Mouse (Mus musculus): ENCODE results near the gene Cldn4. TPM values are rescaled to one million over a fixed set of nuclear protein-coding genes. Genes with fewer than 3 reads are reported as not detected.

Cldn4 gene
- total and polyA plus RNA-seq, 3 experiments: 0.17 to 0.51 TPM; not detected in 1

DNA sequence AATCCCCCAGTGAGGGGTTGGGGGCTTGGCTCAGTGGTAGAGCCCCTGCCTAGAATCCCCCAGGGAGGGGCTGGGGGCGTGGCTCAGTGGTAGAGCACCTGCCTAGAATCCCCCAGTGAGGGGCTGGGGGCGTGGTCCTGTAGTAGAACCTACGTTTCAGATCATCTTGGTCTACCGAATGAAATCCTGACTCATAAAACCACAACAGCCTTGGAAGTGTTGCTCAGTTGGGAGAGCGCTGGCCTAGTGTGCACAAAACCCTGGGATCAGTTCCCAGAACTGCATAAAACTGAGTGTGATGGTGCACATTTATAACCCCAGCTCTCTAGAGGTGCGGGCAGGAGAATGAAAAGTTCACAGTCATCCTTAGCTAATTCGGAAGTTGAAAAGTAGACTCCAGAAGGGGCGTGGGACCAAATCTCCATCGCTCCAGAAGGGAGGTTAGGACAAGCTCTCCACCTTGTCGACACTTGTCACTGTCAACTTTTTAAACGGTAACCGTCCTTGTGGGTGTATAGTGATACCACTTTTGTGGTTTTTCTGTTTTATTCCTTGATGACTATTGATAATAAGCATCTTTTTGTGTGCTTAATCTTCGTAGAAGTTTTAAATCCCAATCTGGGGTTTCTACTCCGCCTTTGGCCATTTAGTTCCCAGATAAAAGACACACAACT, 30.0 kb upstream of the Cldn4 start:
- Histone ChIP-seq H3K4me1 (ENCODE audit: control insufficient read depth in 1 of 2, insufficient read depth in 2 of 2) (no peaks in the 10 kb centered on the region), H3K27ac (ENCODE audit: insufficient read depth, low read depth) (no peak overlapping the region), H3K4me3 (replicated peaks in 1 of 3; ENCODE audit: low read depth in 2 of 3, low read length in 2 of 3, poor library complexity in 1 of 3) (no peak overlapping the region), H3K9me3 (replicated peaks; ENCODE audit: low read length) (no peaks in the 10 kb centered on the region), H3K9ac (ENCODE audit: insufficient read depth, low read depth) (no peak overlapping the region), H3K36me3 (replicated peaks in 1 of 2; ENCODE audit: control insufficient read depth in 1 of 2, insufficient read depth in 1 of 2, low read length in 1 of 2) (no peaks in the 10 kb centered on the region), H3K27me3 (replicated peaks) (peaks cover 52% of the 10 kb centered on the region), H3K4me2 (ENCODE audit: insufficient read depth, low read depth, poor library complexity, severe bottlenecking) (no peak overlapping the region), H3K79me2 (replicated peaks; ENCODE audit: control insufficient read depth, extremely low read depth, insufficient read depth, poor library complexity, severe bottlenecking) (no peaks in the 10 kb centered on the region)
- DNase-seq (ENCODE audit: extremely low read depth): no peak
- in situ Hi-C loops (cut with MboI; ENCODE audit: low pct_ligation_motif_present, low pct_unique_long_range_greater_than_20kb, low sequenced_read_pairs) (no loop called here), dilution Hi-C loops (cut with MboI; ENCODE audit: extremely low pct_ligation_motif_present, extremely low pct_unique_long_range_greater_than_20kb, low sequenced_read_pairs) (no loop called here)
- no peak for TF ChIP-seq POLR2A (IDR thresholded peaks at IDR 0.05; ENCODE audit: low read depth, low read length)
- TF ChIP-seq USF1 (IDR thresholded peaks at IDR 0.05; ENCODE audit: low read depth, low read length): no peak
- TF ChIP-seq PAX5 (IDR thresholded peaks at IDR 0.05; ENCODE audit: low read length): no peak
- TF ChIP-seq CHD1 (IDR thresholded peaks at IDR 0.05; ENCODE audit: low read depth, low read length): no peak
- no peak for TF ChIP-seq HCFC1 (IDR thresholded peaks at IDR 0.05; ENCODE audit: low read depth, low read length)
- TF ChIP-seq E2F4 (IDR thresholded peaks at IDR 0.05; ENCODE audit: insufficient replicate concordance, low read depth, low read length): no peak
- no peak for TF ChIP-seq IRF4 (IDR thresholded peaks at IDR 0.05; ENCODE audit: low read depth, low read length)

DNA sequence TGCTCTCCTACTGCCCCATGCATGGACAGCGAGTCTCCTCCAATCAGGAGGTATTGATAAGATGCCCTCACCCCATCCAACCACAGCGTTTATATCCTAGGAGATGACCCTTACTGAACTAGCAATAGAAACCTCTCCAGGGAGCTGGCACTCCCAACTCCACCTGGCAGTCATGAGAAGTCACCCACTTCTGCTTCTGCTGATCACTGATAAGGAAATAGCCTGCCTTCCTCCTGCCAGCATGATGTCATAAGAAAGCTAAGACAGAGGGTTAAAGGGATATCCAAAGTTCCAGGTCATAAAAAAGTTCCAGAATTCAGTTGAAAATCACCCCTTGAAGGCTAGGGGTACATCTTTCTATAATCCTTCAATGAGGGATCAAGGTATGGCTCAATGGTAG, 29.4 kb upstream of the Cldn4 start:
- DNase-seq (ENCODE audit: extremely low read depth): no peak
- TF ChIP-seq ELF1 (IDR thresholded peaks at IDR 0.05; ENCODE audit: low read depth, low read length): no peak
- TF ChIP-seq RCOR1 (conservative IDR thresholded peaks at IDR 0.05; ENCODE audit: low read depth, low read length): no peak
- TF ChIP-seq MYC (IDR thresholded peaks at IDR 0.05; ENCODE audit: low read depth, low read length): no peak
- no peak for TF ChIP-seq TBP (conservative IDR thresholded peaks at IDR 0.05; ENCODE audit: low read depth, low read length)
- TF ChIP-seq TCF12 (IDR thresholded peaks at IDR 0.05; ENCODE audit: low read depth, low read length): no peak
- no peak overlapping the region for H3K4me3 ChIP-seq (replicated peaks in 1 of 3; ENCODE audit: low read depth in 2 of 3, low read length in 2 of 3, poor library complexity in 1 of 3)
- no peak overlapping the region for H3K27ac ChIP-seq (ENCODE audit: insufficient read depth, low read depth)
- in situ Hi-C loops (cut with MboI; ENCODE audit: low pct_ligation_motif_present, low pct_unique_long_range_greater_than_20kb, low sequenced_read_pairs): no loop called here
- no peak overlapping the region for H3K4me2 ChIP-seq (ENCODE audit: insufficient read depth, low read depth, poor library complexity, severe bottlenecking)
- no peaks in the 10 kb centered on the region for H3K4me1 ChIP-seq (ENCODE audit: control insufficient read depth in 1 of 2, insufficient read depth in 2 of 2)
- H3K36me3 ChIP-seq (replicated peaks in 1 of 2; ENCODE audit: control insufficient read depth in 1 of 2, insufficient read depth in 1 of 2, low read length in 1 of 2): no peaks in the 10 kb centered on the region
- H3K27me3 ChIP-seq (replicated peaks): peaks cover 54% of the 10 kb centered on the region
- dilution Hi-C loops (cut with MboI; ENCODE audit: extremely low pct_ligation_motif_present, extremely low pct_unique_long_range_greater_than_20kb, low sequenced_read_pairs): no loop called here
- H3K9ac ChIP-seq (ENCODE audit: insufficient read depth, low read depth): no peak overlapping the region
- H3K9me3 ChIP-seq (replicated peaks; ENCODE audit: low read length): no peaks in the 10 kb centered on the region
- no peaks in the 10 kb centered on the region for H3K79me2 ChIP-seq (replicated peaks; ENCODE audit: control insufficient read depth, extremely low read depth, insufficient read depth, poor library complexity, severe bottlenecking)

DNA sequence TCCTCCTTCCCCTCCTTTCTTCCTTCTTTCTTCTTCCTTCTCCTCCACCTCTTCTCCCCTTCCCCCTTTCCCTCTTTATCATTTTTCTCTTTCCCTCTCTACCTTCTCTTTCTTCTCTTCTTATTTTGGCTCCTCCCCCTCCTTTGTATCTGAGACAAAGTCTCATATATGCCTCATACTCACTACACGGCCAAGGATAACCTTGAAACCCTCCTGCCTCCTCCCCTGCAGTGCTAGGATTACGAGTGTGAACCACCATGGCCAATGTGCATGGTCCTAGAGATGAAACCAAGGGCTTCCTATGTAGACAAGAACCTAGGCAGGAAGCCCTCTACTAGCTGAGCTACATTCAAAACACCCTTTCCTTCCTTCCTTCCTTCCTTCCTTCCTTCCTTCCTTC, 28.2 kb upstream of the Cldn4 start:
- Histone ChIP-seq H3K79me2 (replicated peaks; ENCODE audit: control insufficient read depth, extremely low read depth, insufficient read depth, poor library complexity, severe bottlenecking) (no peaks in the 10 kb centered on the region), H3K4me1 (ENCODE audit: control insufficient read depth in 1 of 2, insufficient read depth in 2 of 2) (no peaks in the 10 kb centered on the region), H3K9me3 (replicated peaks; ENCODE audit: low read length) (no peaks in the 10 kb centered on the region), H3K27me3 (replicated peaks) (peaks cover 56% of the 10 kb centered on the region), H3K9ac (ENCODE audit: insufficient read depth, low read depth) (no peak overlapping the region), H3K4me2 (ENCODE audit: insufficient read depth, low read depth, poor library complexity, severe bottlenecking) (no peak overlapping the region), H3K27ac (ENCODE audit: insufficient read depth, low read depth) (no peak overlapping the region), H3K4me3 (replicated peaks in 1 of 3; ENCODE audit: low read depth in 2 of 3, low read length in 2 of 3, poor library complexity in 1 of 3) (no peak overlapping the region), H3K36me3 (replicated peaks in 1 of 2; ENCODE audit: control insufficient read depth in 1 of 2, insufficient read depth in 1 of 2, low read length in 1 of 2) (no peaks in the 10 kb centered on the region)
- no peak for TF ChIP-seq ETS1 (conservative IDR thresholded peaks at IDR 0.05; ENCODE audit: low read depth, low read length)
- no peak for DNase-seq (ENCODE audit: extremely low read depth)
- dilution Hi-C loops (cut with MboI; ENCODE audit: extremely low pct_ligation_motif_present, extremely low pct_unique_long_range_greater_than_20kb, low sequenced_read_pairs): no loop called here
- in situ Hi-C loops (cut with MboI; ENCODE audit: low pct_ligation_motif_present, low pct_unique_long_range_greater_than_20kb, low sequenced_read_pairs): no loop called here
